Mouse (Mus musculus) embryonic facial prominence, embryonic 12.5 days (tissue): Measurements from ENCODE around the gene Rnf224. TPM values are rescaled to one million over a fixed set of nuclear protein-coding genes. Genes with fewer than 3 reads are reported as not detected.

Source experiments
- ATAC-seq: fragments of 200-750 bp; cut with Nextera tagmentation; 2 replicates; pipeline ENCODE4 v1.8.0; 2017; ENCODE audit not compliant: insufficient number of reproducible peaks, insufficient read depth, low FRiP score, low TSS enrichment
- H3K27ac ChIP-seq: fragments of 300-500 bp; sonication (generic); 2 replicates; pipeline ENCODE4 v1.5.1; 2016; ENCODE audit warnings: mild to moderate bottlenecking
- H3K27me3 ChIP-seq: fragments of 300-500 bp; sonication (generic); 2 replicates; pipeline ENCODE4 v1.6.1; 2016; ENCODE audit warnings: mild to moderate bottlenecking, moderate library complexity
- H3K36me3 ChIP-seq: fragments of 300-500 bp; sonication (generic); 2 replicates; pipeline ENCODE4 v1.6.1; 2016; ENCODE audit warnings: mild to moderate bottlenecking
- H3K4me1 ChIP-seq: fragments of 300-500 bp; sonication (generic); 2 replicates; pipeline ENCODE4 v1.6.1; 2016
- H3K4me2 ChIP-seq: fragments of 300-500 bp; sonication (generic); replicated peaks from 2 replicates; pipeline ENCODE4 v1.6.1; 2016; ENCODE audit warnings: mild to moderate bottlenecking, moderate library complexity
- H3K4me3 ChIP-seq: fragments of 300-500 bp; sonication (generic); 2 replicates; pipeline ENCODE4 v1.5.1; 2016; ENCODE audit warnings: mild to moderate bottlenecking
- H3K9ac ChIP-seq: fragments of 300-500 bp; sonication (generic); 2 replicates; pipeline ENCODE4 v1.6.1; 2016; ENCODE audit warnings: mild to moderate bottlenecking, moderate library complexity
- H3K9me3 ChIP-seq: fragments of 300-500 bp; sonication (generic); 2 replicates; pipeline ENCODE4 v1.6.1; 2016; ENCODE audit warnings: mild to moderate bottlenecking, moderate library complexity
- WGBS: fragments of 180-500 bp; shearing (Covaris S2); methylation state at CpG from one replicate; pipeline ENCODE4 v1.1.7; 2016; 5-methylcytosine and 5-hydroxymethylcytosine counted together
- polyA plus RNA-seq: library from polyadenylated mRNA; unstranded; fragments of >200 nt; fragmentation: Nextera tagmentation; extraction: Ambion mirVana; gene quantifications from 2 replicates; pipeline ENCODE4 v1.2.1, GENCODE M21; 2016

The Rnf224 gene
- polyA plus RNA-seq, 1 experiment from 2014 or later = not detected

DNA sequence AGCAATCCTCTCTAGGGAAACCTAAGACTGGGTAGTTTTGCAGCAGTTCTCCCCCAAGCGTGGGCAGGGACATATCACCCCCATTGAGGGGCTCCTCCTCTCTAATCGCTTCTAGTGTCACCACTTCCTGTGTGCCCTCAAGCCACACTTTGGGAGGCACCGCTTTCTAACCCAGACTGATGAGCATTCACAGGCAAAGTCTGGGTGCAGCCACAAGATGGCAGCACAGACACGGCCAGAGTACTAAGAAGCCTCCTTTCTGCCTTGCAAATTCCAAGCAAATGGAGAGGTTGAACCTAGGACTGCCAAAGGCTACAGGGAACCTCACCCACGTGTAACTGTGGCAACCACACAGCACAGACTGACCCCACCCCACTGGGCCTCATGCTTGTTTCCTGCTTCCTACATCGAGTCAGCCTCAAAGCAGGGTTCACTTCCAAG, 43.2 kb downstream of the Rnf224 start:
- Histone ChIP-seq H3K36me3 (no peaks in the 10 kb centered on the region), H3K4me3 (no peak overlapping the region), H3K9me3 (no peaks in the 10 kb centered on the region), H3K9ac (peak overlapping the region; percentile 33; the same call in 1 of the 2 replicates), H3K27me3 (peaks cover 39% of the 10 kb centered on the region), H3K4me2 (peak overlapping the region; percentile 27; the same call in 1 of the 2 replicates), H3K4me1 (peaks cover 16% of the 10 kb centered on the region), H3K27ac (no peak overlapping the region)
- WGBS = under 1% methylated on average over 6 of the region's 6 CpGs
- ATAC-seq = peak; percentile 57

DNA sequence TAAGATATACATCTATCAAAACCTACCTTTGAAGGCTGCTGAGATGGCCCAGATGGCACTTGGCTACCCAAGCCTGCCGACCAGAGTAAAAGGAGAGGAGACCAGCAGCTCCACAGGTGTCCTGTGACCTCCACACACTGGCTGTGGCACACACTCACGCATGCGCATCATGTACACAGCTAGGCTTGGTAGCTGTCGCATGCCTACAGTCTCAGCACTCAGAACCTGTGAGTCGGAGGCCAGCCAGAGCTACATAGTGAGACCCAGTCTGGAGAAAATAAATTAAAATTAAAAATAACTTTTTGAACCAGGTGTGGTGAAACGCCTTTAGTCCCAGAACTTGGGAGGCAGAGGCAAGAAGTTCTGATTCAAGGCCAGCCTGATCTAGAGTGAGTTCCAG, 48.7 kb downstream of the Rnf224 start:
- Histone ChIP-seq H3K36me3 (no peaks in the 10 kb centered on the region), H3K27me3 (peaks cover 27% of the 10 kb centered on the region), H3K9ac (no peak overlapping the region), H3K27ac (no peak overlapping the region), H3K4me3 (no peak overlapping the region), H3K4me1 (peaks cover 14% of the 10 kb centered on the region; the same call in 1 of the 2 replicates), H3K9me3 (no peaks in the 10 kb centered on the region), H3K4me2 (no peak overlapping the region)
- WGBS = 79% methylated on average over 6 of the region's 6 CpGs
- ATAC-seq = no peak

DNA sequence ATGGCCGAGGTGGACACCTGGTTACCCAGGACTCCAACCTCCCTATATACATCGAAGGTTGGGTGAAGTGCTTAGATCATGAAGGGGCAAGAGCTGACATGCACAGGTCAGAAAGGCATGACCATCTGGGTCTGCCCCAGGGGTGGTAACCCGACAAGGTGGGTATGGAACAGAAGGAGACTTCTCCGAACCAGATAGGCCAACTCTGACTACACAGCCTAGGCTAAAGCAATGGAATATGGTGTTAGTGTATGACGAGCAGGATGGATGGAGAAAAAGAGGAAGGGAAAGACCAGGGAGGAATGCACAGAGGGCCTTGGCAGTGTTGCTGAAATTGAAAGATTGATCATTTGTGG, 50.0 kb downstream of the Rnf224 start:
- peak overlapping the region; percentile 89 for H3K4me2 ChIP-seq
- WGBS = 28% methylated on average over 5 of the region's 5 CpGs
- peak overlapping the region; percentile 64; the same call in 1 of the 2 replicates for H3K9ac ChIP-seq
- H3K9me3 ChIP-seq = no peaks in the 10 kb centered on the region
- H3K4me3 ChIP-seq = peak overlapping the region; percentile 51
- ATAC-seq = 0 out of 2 replicates have a peak, but pooled peaks have one; percentile 1
- H3K27ac ChIP-seq = no peak overlapping the region; the same call in 1 of the 2 replicates
- H3K27me3 ChIP-seq = peaks cover 39% of the 10 kb centered on the region
- no peaks in the 10 kb centered on the region for H3K36me3 ChIP-seq
- peaks cover 14% of the 10 kb centered on the region; the same call in 1 of the 2 replicates for H3K4me1 ChIP-seq

DNA sequence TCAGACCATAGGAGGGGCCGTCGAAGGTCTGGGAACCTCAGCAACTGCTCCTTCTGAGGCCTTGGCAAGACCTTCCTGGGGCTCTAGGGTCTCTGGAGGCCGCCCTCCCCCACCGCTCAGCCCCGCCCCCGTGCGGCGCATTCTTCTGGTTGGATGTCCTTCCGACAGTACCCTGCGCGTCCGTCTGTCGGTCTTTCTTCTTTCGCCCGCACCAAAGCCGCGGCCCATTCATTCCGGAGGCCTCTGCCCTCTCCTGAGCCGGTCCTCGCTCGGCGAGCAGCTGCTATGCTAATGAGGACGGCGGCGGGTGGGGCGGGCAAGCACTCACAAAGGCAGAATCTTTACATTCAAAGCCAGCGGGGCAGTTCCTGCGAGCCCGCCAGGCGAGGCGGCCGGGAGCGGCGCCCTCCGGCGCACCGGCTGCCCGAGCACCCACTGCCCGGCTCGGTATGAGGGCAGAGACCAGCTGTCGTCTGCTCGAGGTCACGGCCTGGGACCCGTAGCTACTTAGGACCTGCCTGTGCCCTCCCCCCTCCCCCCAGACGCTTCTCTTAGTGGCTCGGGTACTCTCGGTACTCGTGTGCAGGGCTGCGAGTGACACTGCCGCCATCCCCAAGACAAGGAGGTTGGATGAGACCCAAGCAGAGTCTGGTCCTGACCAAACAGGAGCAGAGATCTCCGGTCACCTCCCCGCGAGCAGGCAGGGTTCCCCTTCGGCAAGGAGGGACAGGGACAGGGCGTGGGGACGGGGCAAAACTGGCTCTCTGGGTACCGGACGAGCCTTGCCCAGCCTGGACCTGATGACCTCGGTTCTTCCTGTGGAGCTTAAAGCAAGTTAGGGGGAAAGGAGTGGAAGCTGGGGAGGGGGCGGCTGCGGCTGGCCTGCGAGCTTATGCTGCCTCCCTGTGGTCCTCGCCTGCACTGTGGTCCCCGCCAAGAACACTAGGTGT, 50.7 kb downstream of the Rnf224 start:
- peaks cover 19% of the 10 kb centered on the region for H3K4me1 ChIP-seq
- H3K4me3 ChIP-seq = peak overlapping the region; percentile 51
- peak; percentile 64 for ATAC-seq
- no peaks in the 10 kb centered on the region for H3K9me3 ChIP-seq
- H3K36me3 ChIP-seq = no peaks in the 10 kb centered on the region
- H3K27ac ChIP-seq = peak overlapping the region; percentile 81
- peak overlapping the region; percentile 64 for H3K9ac ChIP-seq
- under 1% methylated on average over 64 of the region's 64 CpGs for WGBS
- peaks cover 45% of the 10 kb centered on the region for H3K27me3 ChIP-seq
- peak overlapping the region; percentile 89 for H3K4me2 ChIP-seq

DNA sequence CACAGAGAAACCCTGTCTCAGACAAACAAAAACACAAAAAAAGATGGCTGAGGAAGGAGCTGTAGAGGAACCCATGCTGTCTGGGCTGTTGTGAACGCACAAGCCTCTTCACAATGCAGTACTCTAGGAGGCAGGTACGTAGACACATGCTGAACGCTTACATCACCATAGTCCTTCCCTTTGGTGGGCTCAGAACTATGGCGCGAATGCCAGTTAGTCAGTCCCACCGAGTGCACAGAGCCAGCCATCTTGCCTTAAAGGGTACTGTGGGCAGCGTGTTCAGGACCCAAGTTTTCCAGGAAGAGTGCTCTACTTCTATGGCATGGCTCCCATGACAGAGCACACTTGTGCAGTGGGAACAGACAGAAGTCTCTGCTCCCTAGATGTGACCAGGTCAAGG, 52.1 kb downstream of the Rnf224 start:
- H3K27me3 ChIP-seq = peaks cover 59% of the 10 kb centered on the region
- no peak overlapping the region for H3K27ac ChIP-seq
- H3K4me1 ChIP-seq = peaks cover 30% of the 10 kb centered on the region
- ATAC-seq = no peak
- H3K9me3 ChIP-seq = no peaks in the 10 kb centered on the region
- no peak overlapping the region for H3K9ac ChIP-seq
- 92% methylated on average over 7 of the region's 7 CpGs for WGBS
- no peak overlapping the region for H3K4me2 ChIP-seq
- H3K4me3 ChIP-seq = no peak overlapping the region
- no peaks in the 10 kb centered on the region for H3K36me3 ChIP-seq

Other genes starting within 250 kb of the Rnf224 start
- gene Nsmf, start 182.4 kb downstream of the Rnf224 start, polyA plus RNA-seq = 99.1 and 103 TPM in 2 replicates
- not detected in 2 replicates for gene Entpd8, start 156.5 kb downstream of the Rnf224 start, polyA plus RNA-seq
- 0.19 TPM in 1 of 2 replicates, not detected in the other for gene Noxa1, start 141.6 kb downstream of the Rnf224 start, polyA plus RNA-seq
- gene Nrarp, start 56.0 kb downstream of the Rnf224 start, polyA plus RNA-seq = 21.3 and 24.7 TPM in 2 replicates
- gene Tor4a, start 39.9 kb downstream of the Rnf224 start, polyA plus RNA-seq = 3.1 and 3.9 TPM in 2 replicates
- gene Nelfb, start 25.3 kb downstream of the Rnf224 start, polyA plus RNA-seq = 119 and 121 TPM in 2 replicates
- not detected in 2 replicates for gene Stpg3, start 22.1 kb downstream of the Rnf224 start, polyA plus RNA-seq
- 1.1 TPM in 1 of 2 replicates, not detected in the other for gene Fam166a, start 18.0 kb downstream of the Rnf224 start, polyA plus RNA-seq
- gene Tubb4b, start 12.1 kb downstream of the Rnf224 start, polyA plus RNA-seq = 443 and 449 TPM in 2 replicates
- gene Slc34a3, start 2.4 kb downstream of the Rnf224 start, polyA plus RNA-seq = not detected in 2 replicates
- gene Rnf208, start 5.5 kb upstream of the Rnf224 start, polyA plus RNA-seq = 8.6 and 9.4 TPM in 2 replicates
- gene Cysrt1, start 5.7 kb upstream of the Rnf224 start, polyA plus RNA-seq = not detected in 2 replicates
- gene AL732309.1, start 10.1 kb upstream of the Rnf224 start, polyA plus RNA-seq = 3.8 and 4.2 TPM in 2 replicates
- 21.6 and 23.6 TPM in 2 replicates for gene Tmem203, start 18.7 kb upstream of the Rnf224 start, polyA plus RNA-seq
- 9.7 TPM in 2 replicates for gene Tprn, start 25.8 kb upstream of the Rnf224 start, polyA plus RNA-seq
- gene Ssna1, start 35.7 kb upstream of the Rnf224 start, polyA plus RNA-seq = 218 and 231 TPM in 2 replicates
- 154 and 155 TPM in 2 replicates for gene Anapc2, start 35.7 kb upstream of the Rnf224 start, polyA plus RNA-seq
- not detected in 2 replicates for gene Tmem210, start 51.4 kb upstream of the Rnf224 start, polyA plus RNA-seq
- gene Lrrc26, start 53.1 kb upstream of the Rnf224 start, polyA plus RNA-seq = not detected in 2 replicates
- 1.0 and 1.9 TPM in 2 replicates for gene Grin1, start 82.4 kb upstream of the Rnf224 start, polyA plus RNA-seq
- 66.5 and 75.8 TPM in 2 replicates for gene Man1b1, start 95.6 kb upstream of the Rnf224 start, polyA plus RNA-seq
- 25.0 and 27.0 TPM in 2 replicates for gene Dpp7, start 119.6 kb upstream of the Rnf224 start, polyA plus RNA-seq
- 7.9 and 8.9 TPM in 2 replicates for gene Uap1l1, start 128.9 kb upstream of the Rnf224 start, polyA plus RNA-seq
- 51.4 and 51.6 TPM in 2 replicates for gene Sapcd2, start 135.5 kb upstream of the Rnf224 start, polyA plus RNA-seq
- 0.41 and 0.42 TPM in 2 replicates for gene Entpd2, start 159.1 kb upstream of the Rnf224 start, polyA plus RNA-seq
- 47.7 and 60.0 TPM in 2 replicates for gene Npdc1, start 162.6 kb upstream of the Rnf224 start, polyA plus RNA-seq
- not detected in 2 replicates for gene Fut7, start 186.5 kb upstream of the Rnf224 start, polyA plus RNA-seq
- gene Abca2, start 191.9 kb upstream of the Rnf224 start, polyA plus RNA-seq = 4.8 and 5.2 TPM in 2 replicates
- gene Clic3, start 220.1 kb upstream of the Rnf224 start, polyA plus RNA-seq = 1.4 and 1.8 TPM in 2 replicates
- gene Paxx, start 224.3 kb upstream of the Rnf224 start, polyA plus RNA-seq = 28.6 and 28.9 TPM in 2 replicates
- 0.70 and 0.96 TPM in 2 replicates for gene Ptgds, start 233.3 kb upstream of the Rnf224 start, polyA plus RNA-seq